Mouse (Mus musculus) inflammation-experienced regulatory T-cells, adult 16 weeks (primary cell): ENCODE data around the gene Gstz1. TPM values are rescaled to one million over a fixed set of nuclear protein-coding genes. Genes with fewer than 3 reads are reported as not detected.

ENCODE experiments used
- polyA plus RNA-seq: library from polyadenylated mRNA; unstranded; fragments of 100-300 nt; shearing (Covaris generic); gene quantifications from one replicate; pipeline ENCODE4 v1.2.1, GENCODE M21; 2017

Gene Gstz1
- 14.0 TPM for polyA plus RNA-seq

DNA sequence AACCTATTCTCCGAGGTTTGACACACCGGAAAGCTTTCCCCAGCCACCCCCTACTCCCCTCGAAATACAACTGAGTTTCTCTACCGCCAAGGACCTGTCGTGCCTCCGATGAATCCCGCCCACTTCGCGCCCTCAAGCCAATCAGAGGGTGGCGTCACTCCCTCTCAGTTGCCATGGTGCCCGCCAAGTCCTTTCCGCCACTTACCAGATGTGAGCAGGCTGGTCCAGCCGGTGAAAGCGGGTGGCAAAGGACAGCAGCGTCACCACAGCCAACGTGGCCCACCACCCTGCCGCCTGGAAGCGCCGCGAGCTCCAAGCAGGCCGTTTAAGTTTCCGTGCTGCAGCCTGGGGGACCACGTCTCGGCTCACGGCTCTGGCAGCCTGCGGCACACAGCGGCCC, at the start of gene Gstz1:
TSS of gene Gstz1 (plus strand) at position 200 of the 400 bp plus-strand sequence.

DNA sequence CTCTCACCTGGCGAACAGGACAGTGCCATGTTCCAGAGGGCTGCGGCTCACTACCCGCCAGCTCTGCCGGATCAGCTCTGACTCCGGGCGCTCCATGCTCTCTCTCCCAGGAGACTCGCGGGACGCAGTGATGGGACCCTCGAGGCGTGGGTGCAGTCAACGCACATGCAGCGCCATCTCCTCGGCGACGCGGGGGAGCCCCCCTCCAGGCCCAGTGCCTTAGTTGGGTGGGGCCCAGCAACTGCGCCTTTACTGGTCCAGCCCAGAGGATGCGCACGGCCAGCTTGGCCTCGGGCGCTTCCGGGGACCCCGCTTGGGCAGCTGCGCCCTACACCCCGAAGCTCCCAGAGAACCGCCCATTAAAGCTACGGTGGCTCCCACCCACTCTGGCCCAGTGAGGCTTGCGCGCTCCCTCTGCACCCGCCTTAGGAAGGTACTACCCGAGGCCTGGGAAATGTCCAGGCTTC, 44.8 kb upstream of the Gstz1 start, which contains the start of gene Ngb:
TSS of gene Ngb (minus strand) at position 375 of the 467 bp plus-strand sequence.

DNA sequence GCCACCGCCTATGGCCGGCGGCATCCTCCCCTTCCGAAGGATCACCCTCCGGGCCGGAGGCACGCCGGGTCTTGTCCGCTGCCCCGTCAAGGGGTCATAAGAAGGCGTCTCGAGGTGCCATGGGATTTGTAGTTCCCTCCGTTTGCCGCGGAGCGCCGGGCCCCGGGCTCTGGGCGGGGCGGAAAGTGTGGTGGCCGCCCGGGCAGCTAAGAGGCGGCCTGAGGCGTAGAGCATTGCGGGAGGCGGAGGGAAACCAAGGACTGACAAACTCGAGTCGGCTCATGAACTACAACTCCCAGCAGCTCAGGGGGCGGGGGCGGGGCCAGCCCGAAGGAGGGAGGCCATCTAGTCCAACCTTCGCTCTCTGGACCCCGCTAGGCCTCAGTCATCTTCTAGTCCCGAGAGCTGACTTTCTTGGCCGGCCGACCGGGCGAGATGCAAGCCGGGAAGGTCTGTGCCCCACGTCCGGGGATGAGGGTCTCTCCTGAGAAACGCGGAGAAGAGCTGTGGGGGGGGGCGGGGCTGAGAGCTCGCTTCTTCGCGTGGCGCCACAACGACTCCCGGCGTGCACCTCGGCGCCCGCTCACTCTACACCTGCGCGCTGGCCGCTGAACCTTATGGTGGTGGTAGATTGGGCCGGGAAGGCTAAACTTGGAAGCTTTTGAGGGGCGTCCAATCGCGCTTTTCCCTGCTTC, 577 bp downstream of the Gstz1 start, which contains the start of gene Pomt2:
TSS of gene Pomt2 (minus strand) at position 574 of the 695 bp plus-strand sequence.

DNA sequence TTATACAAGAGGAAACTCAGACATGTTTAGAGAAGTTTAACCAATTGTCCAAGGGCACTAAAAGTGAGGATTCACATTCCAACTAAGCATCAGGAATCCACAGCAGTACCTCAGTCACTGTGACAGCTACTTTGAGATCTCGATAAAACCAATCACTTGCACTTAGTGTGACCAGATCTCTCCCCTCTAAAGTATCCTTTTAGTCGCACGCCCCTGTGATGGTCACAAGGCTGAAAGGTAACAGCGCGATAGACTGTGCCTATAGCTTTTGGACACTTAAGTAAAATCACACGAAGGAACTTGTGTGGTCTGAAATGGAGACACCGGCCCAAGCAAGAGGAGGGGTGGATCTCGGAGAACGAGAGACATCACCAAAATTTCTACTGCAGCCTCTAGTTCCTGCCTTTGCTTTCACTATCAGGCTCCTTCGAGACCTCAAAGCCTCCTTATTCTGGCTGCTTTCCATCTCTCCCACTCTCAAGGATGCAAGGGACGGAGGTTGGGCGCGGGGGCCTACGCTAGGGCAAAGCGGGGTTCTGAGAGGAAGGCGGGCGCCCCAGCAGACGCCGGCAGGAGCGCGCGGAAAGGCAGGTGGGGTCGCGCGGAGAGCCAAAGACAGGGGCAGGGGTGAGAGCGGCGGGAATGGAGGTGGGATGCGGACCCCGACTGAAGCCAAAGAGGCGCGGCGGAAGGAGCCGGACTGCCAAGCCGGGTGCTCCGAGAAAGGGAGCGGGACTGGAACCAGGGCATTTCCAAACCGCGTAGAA, 52.4 kb downstream of the Gstz1 start, which contains the start of gene Samd15:
TSS of gene Samd15 (plus strand) at position 518 of the 767 bp plus-strand sequence.

DNA sequence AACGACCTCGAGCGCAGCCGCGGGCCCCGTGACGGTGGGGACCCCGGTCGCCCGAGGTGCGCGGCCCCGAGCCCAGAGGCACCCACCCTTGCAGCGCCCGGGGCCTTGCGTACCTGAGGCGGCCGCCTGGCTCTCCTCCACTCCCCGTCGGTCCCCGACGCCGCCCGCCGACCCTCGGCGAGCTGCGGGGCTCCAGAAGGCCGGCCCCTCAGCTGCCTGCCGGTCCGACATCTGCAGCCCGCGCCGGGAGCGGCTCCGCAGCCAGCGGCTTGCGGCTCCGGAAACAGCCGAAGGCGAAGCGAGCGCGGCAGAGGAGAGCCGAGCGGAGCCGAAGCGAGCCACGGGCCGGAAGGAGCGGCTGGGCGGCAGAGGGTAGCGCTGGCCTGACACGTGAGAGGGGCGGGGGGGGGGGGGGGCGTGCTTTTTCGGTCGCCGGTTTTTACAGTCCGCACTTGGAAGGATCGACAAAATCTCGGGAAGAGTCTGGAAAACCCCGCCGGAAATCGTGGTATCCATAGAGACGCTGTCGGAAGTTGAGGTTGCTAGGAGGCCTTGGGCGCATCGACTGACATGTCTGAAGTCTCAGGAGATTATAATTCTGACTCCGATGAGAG, 53.1 kb downstream of the Gstz1 start, which contains the start of gene Tmed8:
TSS of gene Tmed8 (minus strand) at position 482 of the 614 bp plus-strand sequence.

Other genes with a start within 250 kb of the Gstz1 start
- 43.0 TPM for gene Cipc, start 200.1 kb upstream of the Gstz1 start, polyA plus RNA-seq
- gene Zdhhc22, start 156.7 kb upstream of the Gstz1 start, polyA plus RNA-seq = 0.13 TPM
- 2.1 TPM for gene Tmem63c, start 125.8 kb upstream of the Gstz1 start, polyA plus RNA-seq
- not detected for gene Ngb, start 44.6 kb upstream of the Gstz1 start, polyA plus RNA-seq
- 6.8 TPM for gene Pomt2, start 803 bp downstream of the Gstz1 start, polyA plus RNA-seq
- 3.3 TPM for gene Samd15, start 52.6 kb downstream of the Gstz1 start, polyA plus RNA-seq
- 7.9 TPM for gene Tmed8, start 53.3 kb downstream of the Gstz1 start, polyA plus RNA-seq
- 1.3 TPM for gene Noxred1, start 91.6 kb downstream of the Gstz1 start, polyA plus RNA-seq
- 43.5 TPM for gene Vipas39, start 119.1 kb downstream of the Gstz1 start, polyA plus RNA-seq
- gene Ahsa1, start 119.3 kb downstream of the Gstz1 start, polyA plus RNA-seq = 183 TPM
- gene Ism2, start 152.5 kb downstream of the Gstz1 start, polyA plus RNA-seq = not detected
- 133 TPM for gene Sptlc2, start 241.2 kb downstream of the Gstz1 start, polyA plus RNA-seq